Mouse (Mus musculus) thymus, adult 2 months (tissue): ENCODE data around the gene A930018P22Rik.

ENCODE experiments used
- CTCF ChIP-seq: fragments of 200-500 bp; IDR thresholded peaks from 2 replicates; pipeline ENCODE4 v1.5.1; 2012; ENCODE audit warnings: mild to moderate bottlenecking, control low read depth, low read length, moderate library complexity, borderline replicate concordance; ENCODE audit not compliant: control insufficient read depth, poor library complexity, insufficient read depth; ENCODE audit errors: extremely low read depth
- POLR2A ChIP-seq: fragments of 200-500 bp; IDR thresholded peaks from 2 replicates; pipeline ENCODE4 v1.6.1; 2012; ENCODE audit warnings: mild to moderate bottlenecking, low read length, control low read depth, moderate library complexity; ENCODE audit not compliant: control insufficient read depth, poor library complexity, insufficient read depth; ENCODE audit errors: extremely low read depth

DNA sequence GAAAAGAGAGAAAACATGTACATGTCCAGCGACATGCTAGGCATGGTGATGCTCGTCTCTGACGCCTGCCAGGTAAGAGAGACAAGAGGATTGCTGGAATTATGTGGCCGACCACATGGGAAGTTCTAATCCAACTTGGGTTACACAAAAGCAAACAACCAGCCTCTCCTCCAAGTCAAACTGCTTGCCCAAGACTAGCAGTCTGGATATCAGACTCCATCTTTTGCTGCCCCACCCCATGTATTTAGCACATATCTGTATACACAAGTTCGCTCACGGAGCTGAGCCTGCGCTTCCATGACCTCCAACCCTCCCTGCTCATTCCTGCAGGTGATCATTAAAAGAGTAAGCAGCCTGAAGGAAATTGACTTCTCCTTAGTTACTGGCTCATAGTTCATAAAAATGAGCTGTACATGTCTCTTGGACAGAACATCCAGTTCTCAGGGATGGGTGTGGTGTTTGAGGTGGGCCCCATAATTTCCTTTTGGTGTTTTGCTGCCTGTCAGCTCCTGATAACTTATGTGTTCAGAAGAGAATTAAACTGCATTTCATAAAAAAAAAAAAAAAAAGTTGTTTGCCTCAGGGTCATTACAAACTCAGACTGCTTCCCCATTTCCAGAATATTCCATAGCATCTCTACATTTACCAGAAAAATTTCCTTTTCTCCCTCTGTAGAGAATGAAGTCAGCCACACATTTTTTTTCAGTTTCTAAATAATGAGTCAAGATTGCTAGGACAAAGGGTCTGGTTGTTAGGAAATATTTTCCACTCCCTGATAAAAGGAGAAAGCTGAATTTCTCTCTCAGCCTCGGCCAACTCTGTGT, 676 bp upstream of the A930018P22Rik start:
- TF ChIP-seq CTCF (no peak), POLR2A (no peak)
